Mouse (Mus musculus) lung, postnatal 36 days (tissue): ENCODE measurements at regions not wholly inside any gene's neighbourhood (a gene's known extent, or its start where the extent isn't known, plus 50 kb on each side); places are given as distances from the start of the nearest gene placed in this dataset.

Experiments
- DNase-seq: peaks from one replicate; pipeline ENCODE4 v3.0.0; 2022; ENCODE audit warnings: mixed read lengths

GRCm38 (mm10) chr5:119364250-119364649, 306.2 kb upstream of the Tbx3 start:
- no peak for DNase-seq

GRCm38 (mm10) chr5:119365157-119365556, 305.3 kb upstream of the Tbx3 start:
- DNase-seq: no peak

GRCm38 (mm10) chr5:119366296-119366695, 304.2 kb upstream of the Tbx3 start:
- DNase-seq: no peak

- DNase-seq: no peak
Measured at GRCm38 (mm10) chr5:119370481-119370880, 300.0 kb upstream of the Tbx3 start.

- no peak for DNase-seq
Measured at GRCm38 (mm10) chr5:119370931-119371330, 299.5 kb upstream of the Tbx3 start.

GRCm38 (mm10) chr5:119373774-119374700, 296.4 kb upstream of the Tbx3 start:
- DNase-seq: no peak

GRCm38 (mm10) chr5:119374861-119375260, 295.6 kb upstream of the Tbx3 start:
- no peak for DNase-seq

GRCm38 (mm10) chr5:119378261-119378660, 292.2 kb upstream of the Tbx3 start:
- DNase-seq: peak; percentile 22

GRCm38 (mm10) chr5:119379915-119380432, 290.5 kb upstream of the Tbx3 start:
- no peak for DNase-seq

- no peak for DNase-seq
Measured at GRCm38 (mm10) chr5:119381495-119381894, 289.0 kb upstream of the Tbx3 start.

- DNase-seq: no peak
Measured at GRCm38 (mm10) chr5:119385506-119385905, 285.0 kb upstream of the Tbx3 start.

GRCm38 (mm10) chr5:119386821-119387220, 283.6 kb upstream of the Tbx3 start:
- no peak for DNase-seq

GRCm38 (mm10) chr5:119387261-119387660, 283.2 kb upstream of the Tbx3 start:
- DNase-seq: no peak

- DNase-seq: no peak
Measured at GRCm38 (mm10) chr5:119388841-119389240, 281.6 kb upstream of the Tbx3 start.

- no peak for DNase-seq
Measured at GRCm38 (mm10) chr5:119389384-119389783, 281.1 kb upstream of the Tbx3 start.

- no peak for DNase-seq
Measured at GRCm38 (mm10) chr5:119389857-119390256, 280.6 kb upstream of the Tbx3 start.

GRCm38 (mm10) chr5:119398475-119398874, 272.0 kb upstream of the Tbx3 start:
- no peak for DNase-seq

- peak; percentile 17 for DNase-seq
Measured at GRCm38 (mm10) chr5:119400223-119400935, 270.1 kb upstream of the Tbx3 start.

GRCm38 (mm10) chr5:119401915-119402314, 268.6 kb upstream of the Tbx3 start:
- DNase-seq: no peak

- peak; percentile 8 for DNase-seq
Measured at GRCm38 (mm10) chr5:119402651-119403050, 267.8 kb upstream of the Tbx3 start.

GRCm38 (mm10) chr5:119410966-119411365, 259.5 kb upstream of the Tbx3 start:
- no peak for DNase-seq

GRCm38 (mm10) chr5:119415835-119416234, 254.6 kb upstream of the Tbx3 start:
- no peak for DNase-seq

GRCm38 (mm10) chr5:119418486-119418885, 252.0 kb upstream of the Tbx3 start:
- DNase-seq: no peak
